Mouse (Mus musculus): ENCODE measurements at regions not wholly inside any gene's neighbourhood (a gene's known extent, or its start where the extent isn't known, plus 50 kb on each side); places are given as distances from the start of the nearest gene placed in this dataset.

DNA sequence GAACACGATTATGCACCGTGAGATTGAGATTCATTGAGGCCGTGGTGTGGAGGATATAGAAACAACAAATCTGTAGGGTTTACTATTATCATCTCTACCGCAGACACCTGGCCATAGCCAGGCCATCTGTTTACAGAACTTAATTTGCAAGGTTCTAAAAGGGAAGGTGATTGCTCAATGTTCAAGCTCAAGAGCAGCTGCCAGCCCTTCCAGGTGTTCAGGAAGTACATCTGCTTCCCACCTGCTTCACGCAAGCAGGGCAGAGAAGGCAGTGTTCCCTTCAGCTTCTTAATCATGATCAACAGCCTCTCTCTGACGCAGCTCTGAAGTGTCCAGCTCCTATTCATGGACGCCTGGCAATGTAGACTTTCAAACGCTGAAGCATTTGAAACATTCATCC, 202.4 kb upstream of the Prdm1 start:
- DNase-seq (ENCODE audit: low spot score in 2 of 2): no peak

DNA sequence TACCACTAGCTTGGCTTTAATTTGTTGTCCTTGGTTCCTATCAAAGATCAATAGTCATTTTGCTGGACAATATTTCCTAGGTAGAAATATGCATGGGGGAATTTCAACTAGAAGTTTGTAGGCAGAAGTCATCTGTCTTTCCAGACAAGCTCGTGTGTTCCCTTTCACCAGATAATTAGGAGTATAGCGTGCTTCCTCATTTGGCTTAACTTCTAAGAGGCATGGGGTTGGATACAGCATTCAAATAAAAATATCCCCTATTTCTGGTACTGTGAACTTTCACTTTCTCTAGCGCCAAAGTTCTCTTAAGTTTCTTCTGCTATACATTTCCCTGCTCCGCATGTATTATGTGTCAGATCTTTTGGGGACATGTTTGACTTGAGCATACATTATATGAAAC, 200.7 kb upstream of the Prdm1 start:
- DNase-seq (ENCODE audit: low spot score in 2 of 2): no peak

DNA sequence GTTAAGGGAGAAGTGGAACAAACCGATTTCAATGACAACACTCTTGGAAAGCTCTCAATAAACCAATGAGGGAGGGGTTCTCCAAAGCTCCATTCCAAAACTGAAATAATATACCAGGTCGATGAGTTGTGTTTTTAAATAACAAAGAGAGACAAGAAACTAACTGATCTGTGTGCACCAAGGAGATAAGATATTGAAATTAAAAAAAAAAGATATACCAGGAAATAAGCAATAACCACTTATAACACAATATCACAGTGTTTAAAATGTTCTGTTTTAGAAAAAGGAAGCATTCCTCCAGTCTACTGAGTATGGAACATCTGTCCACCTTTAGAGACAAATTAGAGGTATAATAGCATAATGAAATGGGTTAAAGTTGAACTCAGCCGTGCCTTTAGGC, 196.3 kb upstream of the Prdm1 start:
- no peak for DNase-seq (ENCODE audit: low spot score in 2 of 2)

DNA sequence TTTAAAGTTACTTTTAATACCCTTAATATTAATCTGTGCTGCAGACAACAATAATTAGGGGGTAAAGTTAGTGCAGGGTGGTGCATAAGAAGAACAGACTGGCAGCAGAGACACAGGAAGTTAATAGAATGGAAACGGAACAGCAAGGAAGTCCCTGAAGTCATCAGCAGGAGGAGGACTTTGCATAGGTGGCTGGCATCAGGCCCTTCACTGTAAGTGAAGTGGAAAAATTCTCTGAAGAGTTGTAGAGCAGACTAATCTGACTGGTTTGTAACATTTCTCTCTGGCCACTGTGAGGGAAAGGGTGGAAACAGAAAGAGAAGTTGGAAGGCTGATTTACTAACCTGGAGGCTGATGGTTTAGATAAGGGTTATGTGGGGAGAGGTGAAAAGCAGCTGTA, 195.5 kb upstream of the Prdm1 start:
- no peak for DNase-seq (ENCODE audit: low spot score in 2 of 2)

DNA sequence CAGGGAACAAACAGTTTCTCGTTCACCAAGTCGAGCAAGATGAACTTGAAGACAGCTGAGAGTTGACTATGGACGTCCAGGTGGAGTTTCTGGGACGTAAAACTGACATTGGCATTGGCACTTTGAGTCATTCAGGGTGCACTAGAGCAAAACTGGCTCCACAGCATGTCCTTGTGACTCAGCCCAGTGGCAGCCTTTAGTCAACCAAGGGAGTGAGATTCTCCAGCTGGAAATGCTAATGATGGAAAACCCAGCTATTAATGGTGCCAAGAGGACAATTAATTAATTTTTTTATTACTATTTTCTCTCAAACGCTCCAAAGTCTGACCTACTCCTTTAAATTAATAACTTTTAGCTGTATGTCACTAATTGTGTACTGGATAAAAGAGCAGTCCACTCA, 195.0 kb upstream of the Prdm1 start:
- no peak for DNase-seq (ENCODE audit: low spot score in 2 of 2)

DNA sequence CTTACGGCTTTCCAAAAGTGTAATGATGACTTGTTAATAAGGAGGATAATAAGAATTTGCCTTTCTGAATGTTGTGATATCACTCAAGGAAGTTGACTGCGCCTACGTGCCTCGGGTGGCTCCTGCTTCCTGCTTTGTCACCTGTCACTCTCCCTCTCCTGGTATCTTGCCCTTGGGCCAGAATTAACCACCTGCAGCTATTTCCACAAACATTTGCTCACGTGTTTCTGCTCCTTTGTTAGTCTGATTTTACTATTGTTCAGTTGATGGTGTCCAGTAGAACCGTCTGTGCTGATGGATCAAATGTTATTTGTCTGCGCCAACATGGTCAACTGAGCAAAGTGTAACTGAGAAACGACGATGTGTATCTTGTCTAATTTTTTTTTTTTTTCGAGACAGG, 193.4 kb upstream of the Prdm1 start:
- DNase-seq (ENCODE audit: low spot score in 2 of 2): no peak

DNA sequence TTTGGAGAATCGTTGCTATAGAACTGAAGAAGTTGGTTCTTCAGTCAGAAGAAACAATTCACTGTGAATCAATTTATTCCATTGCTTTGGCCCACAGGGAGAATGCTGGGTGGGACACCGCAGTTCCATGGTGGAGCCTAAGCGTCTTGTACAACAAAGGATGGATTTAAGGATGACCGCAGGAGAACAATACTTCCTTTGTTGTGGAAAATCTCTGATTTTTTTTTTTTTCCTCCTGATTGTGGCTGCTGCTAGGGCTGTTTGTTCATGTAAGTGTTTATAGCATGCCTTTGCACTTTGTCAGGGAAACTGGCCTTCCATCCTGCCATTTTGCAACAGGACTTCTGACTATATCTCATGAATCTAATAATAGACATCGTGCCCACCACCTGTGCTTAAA, 188.3 kb upstream of the Prdm1 start:
- DNase-seq (ENCODE audit: low spot score in 2 of 2): no peak

DNA sequence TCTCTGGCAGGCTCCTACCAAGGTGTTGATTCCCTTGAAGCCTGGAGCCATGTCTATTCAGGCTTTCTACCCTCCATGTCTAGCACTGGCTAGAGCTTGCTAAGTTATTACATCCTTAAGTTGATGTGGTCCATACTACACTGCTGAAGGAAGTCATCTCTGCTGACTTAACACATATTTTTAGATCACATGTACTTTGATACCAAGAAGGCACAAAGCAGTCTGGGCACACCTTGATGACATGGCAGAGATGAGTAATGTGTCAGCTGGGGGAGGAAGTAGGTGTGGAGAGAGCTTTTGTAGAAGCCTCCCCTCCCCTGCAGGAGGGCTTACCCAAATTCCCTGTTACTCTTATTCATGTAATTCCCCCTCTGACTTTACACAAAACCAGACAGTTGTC, 187.6 kb upstream of the Prdm1 start:
- no peak for DNase-seq (ENCODE audit: low spot score in 2 of 2)

DNA sequence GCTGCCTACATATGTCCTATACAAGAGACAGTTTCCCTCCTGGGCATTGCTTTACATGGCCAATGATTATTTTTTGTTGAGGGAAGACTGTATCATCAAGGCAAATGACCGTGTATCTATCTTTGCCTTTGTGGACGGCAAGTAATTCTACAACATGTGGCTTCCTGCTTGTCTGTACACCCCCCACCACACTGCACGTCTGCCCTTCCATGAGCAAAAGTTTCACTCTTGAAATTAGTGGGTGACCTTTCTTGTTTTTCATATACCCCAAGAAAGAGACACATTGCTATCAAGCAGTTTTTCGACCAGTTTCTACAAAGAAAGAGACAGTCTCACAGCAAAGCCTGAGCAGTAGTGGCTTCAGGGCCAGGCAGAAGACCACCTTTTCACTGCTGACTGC, 180.5 kb upstream of the Prdm1 start:
- DNase-seq (ENCODE audit: low spot score in 2 of 2): no peak

DNA sequence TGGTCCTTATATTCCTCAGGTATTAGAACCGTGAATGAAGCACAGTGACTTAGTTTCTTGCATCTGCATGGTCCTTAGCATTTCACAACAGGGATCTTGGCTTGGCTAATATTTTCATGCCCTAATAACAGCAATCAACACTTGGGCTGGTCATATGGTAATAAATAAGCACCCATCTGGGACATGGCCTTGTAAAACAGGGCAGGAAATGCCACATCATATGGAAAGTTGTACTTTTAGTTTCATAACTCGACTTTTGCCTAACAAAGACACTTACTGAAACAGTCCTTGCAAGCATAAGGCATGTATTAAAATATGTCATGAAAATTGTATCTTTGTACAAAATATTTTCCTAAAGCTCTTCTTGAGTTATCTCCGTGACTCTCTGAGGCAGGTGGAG, 175.8 kb upstream of the Prdm1 start:
- DNase-seq (ENCODE audit: low spot score in 2 of 2): no peak

DNA sequence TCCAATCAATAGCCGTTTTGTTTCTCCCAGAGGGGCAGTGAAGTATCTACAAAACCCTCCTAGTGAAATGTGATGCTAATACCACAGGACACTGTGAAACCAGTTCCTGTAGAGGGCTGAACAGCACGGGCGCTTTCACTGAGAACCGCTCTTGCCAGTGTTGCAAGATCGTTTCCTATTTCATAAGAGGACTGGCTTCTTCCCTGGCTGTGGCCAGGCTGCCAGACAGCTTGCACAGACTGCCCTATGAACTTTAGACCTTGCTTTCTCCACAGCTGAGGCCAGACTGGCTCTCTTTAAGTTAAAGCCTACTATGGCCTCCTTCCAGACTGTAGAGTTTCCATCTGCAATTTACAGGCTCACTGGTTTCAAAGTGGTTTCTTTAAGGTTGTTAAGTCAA, 173.8 kb upstream of the Prdm1 start:
- DNase-seq (ENCODE audit: low spot score in 2 of 2): no peak

DNA sequence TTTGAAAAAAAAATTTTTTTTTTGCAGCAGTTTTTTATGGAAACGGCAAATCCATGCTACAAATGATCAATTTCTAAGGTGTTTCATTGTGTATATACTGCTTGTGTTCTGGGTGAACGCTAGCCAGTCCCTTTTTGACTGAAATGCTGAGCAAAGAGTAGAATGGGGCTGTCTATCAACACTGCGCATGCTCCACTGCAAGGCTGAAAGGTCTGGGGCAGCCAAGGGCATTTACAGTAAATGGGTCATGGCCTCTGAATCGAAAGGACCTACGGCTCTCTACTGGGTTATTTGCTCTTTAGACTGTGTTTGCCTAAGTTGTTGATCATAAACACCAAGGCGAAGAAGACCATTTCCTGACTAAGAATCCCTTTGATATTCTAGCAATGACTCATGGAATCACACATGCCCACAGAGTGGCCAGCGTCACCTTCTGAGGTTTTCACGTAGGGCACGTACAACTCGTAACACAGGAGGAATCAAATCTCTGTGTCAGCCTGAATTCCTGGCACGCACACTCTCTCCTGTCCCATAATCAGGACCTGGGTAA, 171.8 kb upstream of the Prdm1 start:
- no peak for DNase-seq (ENCODE audit: low spot score in 2 of 2)

DNA sequence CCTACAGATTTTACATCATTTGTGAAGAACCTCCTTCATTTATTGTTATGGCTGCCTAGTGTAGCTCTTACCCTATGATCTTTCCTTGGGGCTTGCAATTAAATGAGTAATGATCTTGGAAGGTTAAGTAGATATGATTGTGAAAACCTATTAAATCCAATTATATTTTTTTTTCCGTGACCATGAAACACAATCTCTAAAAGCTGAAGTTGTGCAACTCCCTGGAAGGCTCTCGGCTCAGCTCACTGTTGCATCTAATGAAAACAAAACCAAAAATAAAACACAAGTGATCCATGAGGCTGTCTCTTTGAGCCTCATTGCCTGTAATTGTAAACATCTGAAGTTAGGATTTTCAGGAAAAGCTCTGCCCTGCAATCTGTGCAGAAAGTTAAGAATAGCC, 169.7 kb upstream of the Prdm1 start:
- no peak for DNase-seq (ENCODE audit: low spot score in 2 of 2)

DNA sequence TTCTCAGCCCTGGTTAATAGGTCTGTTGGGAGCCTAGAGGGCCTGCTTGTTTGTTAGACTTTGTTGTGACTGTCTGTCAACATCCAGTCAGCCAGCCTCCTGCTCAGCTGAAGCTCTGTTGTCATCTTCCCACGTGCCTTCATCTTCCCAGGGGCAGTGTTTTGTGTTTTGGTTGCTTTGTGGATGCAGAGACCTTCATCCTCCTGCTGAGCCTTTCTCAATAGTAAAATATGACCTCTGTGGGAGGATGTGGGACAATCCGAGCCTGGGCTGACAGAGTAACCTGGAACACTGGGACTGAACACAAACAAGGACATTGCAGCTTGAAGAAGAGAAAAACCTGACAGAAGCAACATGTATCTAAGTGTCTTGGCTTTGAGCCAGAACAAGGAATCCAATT, 168.7 kb upstream of the Prdm1 start:
- DNase-seq (ENCODE audit: low spot score in 2 of 2): no peak

DNA sequence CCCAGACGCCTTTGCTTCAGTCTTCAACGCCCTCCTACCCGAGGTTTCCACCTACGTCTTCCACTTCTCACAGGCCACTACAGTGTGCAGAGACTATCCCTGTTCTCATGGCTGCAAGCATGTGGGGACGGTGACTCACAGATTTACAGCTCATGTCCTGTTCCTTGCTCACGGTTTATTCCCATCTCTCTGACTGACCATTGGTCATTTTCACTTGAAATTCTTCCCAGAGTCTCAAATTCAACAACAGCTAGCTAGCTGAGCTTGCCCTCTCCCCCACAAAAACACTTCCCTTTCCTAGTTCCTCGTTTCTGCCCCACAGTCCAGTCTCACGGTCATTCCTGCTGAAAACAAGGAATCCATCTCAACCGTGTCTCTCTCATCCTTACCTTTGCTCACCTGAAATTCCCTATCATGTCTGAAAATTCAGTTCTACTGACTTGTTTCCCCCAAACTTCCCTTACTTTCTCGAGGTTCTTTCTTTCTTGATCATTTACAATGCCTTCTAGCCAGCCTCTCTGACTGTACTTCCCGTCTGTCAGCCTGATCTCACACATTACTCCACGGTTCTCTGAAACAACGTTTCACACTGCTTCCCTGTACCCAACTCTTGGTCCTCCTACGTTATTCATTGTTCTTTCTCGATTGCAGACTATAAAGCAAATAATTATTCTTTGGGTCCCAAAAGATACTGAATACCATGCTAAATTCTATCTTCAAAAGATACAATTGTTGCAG, 163.5 kb upstream of the Prdm1 start:
- DNase-seq (ENCODE audit: low spot score in 2 of 2): peak; percentile 11 to 15

DNA sequence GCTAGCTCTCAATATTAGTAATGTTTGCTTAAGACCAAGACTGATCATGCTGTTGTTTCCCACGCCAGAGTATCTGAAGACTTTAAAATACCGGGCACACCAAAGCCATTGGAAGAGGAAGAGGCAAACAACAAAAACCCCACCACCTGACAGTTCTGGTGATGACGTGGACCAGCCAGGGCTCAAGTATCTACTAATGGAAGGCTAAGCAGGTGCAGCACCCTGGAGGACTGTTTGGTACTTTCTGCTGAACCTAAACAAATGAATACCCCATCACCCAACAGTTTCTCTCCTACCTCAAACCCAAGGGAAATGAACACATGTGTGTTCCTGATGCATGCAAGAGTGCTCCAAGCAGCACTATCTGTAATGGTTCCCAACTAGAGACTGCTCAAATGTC, 160.3 kb upstream of the Prdm1 start:
- no peak for DNase-seq (ENCODE audit: low spot score in 2 of 2)

DNA sequence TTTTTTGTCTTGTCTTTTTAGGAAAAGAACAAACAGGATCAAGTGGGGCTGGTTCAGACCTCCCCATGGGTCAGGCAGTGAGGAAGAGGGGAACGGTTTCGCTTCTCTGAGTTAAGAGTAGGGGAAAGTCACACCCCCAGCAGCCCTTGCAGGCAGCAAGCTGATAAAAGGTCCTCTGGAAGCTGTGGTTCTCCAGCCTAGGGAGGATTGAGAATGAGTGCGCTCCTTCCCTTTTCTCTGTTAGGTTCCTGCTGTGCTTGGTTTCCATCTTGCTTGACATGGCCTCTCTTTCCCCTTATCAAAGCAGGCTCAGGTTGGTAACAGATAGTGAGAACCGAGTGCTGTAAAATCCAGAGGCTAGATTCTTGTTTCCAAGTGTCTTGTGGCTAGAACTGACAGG, 157.8 kb upstream of the Prdm1 start:
- no peak for DNase-seq (ENCODE audit: low spot score in 2 of 2)

DNA sequence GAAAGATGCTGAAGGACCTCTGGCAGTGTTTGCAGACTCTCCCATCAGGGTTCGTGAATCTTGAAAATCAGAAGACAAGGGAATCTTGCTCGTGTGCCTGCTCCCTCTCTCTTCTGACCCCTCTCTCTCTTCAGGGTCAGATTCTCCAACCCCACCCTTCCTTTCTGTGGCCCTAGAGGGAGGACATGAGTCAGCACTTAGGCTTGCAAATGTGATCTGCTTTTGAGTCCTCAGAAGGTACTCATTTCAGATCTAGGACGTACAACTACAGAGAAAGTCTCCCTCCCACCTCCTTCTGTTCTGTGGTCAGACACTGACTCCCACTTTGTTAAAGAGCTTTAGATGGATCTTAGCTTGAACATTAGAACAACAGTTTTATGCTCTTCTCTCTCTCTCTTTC, 156.9 kb upstream of the Prdm1 start:
- peak; percentile 6 to 33 for DNase-seq (ENCODE audit: low spot score in 2 of 2)

DNA sequence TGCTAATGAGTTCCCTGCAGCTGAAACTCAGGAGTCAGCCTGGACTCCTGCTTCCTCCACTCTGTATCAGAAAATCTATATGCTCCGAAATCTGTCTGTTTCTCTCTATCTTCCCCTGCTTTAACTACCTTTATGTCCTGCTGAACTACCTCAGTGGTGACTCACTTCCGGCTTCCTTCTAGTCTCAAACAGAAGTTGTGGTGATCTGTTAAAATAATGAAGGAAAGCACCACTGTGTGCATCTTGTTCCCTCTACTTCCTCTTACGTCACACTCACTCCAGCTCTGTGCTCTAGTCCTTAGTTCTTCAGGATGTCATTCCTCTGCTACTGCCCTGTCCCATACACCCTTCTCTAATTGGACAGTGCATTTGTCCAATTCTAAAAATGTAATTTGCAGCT, 148.2 kb upstream of the Prdm1 start:
- no peak for DNase-seq (ENCODE audit: low spot score in 2 of 2)

DNA sequence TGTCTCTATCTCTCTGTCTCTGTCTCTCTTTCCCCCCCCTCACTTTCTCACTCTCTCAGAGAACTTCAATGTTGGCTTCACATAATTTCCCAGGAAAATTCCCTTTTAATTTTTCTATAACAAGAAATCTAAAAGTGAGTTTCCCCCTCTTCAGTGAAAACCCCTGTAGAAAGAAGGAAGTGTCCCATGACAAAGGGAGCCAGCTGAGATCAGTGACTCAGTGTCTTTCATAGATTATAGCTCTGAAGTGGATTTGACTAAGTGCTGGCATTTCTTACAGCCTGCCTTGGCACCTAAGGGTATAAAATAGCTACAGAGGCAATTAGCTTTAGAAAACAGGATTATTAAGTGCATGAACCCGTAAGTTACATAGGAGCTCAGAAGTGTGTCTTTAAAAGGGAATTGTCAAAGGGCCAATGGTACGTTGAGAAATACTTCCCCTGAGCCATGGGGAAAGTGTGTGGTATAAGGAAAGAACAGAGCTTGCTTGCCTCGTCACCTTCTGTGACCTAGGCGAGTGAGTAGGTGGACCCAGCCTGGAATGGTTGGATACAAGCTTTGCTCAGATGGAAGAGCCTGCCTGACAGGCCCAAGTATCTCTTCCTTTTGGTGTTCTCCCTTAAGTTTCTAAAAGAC, 137.3 kb upstream of the Prdm1 start:
- no peak for DNase-seq (ENCODE audit: low spot score in 2 of 2)

DNA sequence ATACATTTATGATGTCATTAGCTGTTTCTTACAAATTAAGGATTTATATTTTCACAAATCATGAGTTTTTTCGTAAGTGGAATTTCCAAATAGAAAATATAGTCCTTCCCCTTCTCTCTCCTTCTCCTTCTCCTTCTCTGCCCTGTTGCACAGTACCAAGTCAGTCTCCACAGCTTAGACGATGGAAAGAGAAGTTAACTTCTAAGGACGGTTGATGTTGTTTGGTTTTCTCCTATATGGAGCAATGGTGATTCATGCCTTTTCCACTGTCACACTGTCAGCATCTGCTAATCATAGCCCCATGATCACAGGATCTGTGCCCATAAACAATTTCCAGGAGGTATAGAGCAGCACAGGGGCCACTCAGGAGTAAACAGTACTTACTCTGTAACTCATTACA, 131.2 kb upstream of the Prdm1 start:
- no peak for DNase-seq (ENCODE audit: low spot score in 2 of 2)

DNA sequence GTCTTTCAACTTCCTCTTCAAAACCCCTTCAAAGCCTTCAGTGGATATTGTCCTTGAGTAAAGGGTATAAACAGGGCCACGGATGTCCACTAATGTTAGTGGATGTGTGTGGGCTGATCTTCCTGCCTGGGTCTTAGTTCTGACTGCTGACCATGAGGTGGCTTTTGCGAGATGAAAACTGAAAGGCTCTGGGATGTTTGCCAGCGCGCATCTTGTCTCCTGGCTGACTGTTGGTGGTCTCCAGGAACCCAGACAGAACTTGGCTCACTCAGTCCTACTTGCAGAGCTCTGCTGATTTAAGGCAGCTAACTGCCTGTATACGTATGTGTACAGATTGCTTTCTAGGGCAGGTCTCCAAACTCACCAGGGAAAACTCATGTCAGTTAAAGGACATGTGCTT, 125.5 kb upstream of the Prdm1 start:
- DNase-seq (ENCODE audit: low spot score in 2 of 2): no peak

DNA sequence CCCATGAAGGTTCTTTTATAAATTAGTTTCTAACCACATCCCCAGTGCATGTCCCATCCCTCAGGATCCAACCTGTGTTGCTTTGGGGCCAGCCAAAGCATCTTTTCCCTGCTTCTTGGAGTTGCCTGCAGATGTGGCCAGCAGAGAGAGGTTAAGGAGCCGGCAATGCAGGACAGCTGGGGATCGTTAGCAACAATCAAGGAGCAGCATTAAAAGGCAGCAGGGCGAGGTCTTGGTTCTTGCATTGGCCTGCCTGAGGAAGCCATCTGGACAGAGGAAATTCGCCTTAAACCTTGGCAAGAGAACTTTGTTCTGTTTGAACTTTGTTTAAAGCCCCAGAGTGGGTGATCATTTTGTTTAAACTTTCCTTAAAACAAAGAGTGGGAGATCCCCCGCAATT, 118.7 kb upstream of the Prdm1 start:
- no peak for DNase-seq (ENCODE audit: low spot score in 2 of 2)

Measured in left cerebral cortex, adult 18-20 months (tissue).